7 mouse cellular contexts compared by ENCODE assay signal in the genomic region with DNA sequence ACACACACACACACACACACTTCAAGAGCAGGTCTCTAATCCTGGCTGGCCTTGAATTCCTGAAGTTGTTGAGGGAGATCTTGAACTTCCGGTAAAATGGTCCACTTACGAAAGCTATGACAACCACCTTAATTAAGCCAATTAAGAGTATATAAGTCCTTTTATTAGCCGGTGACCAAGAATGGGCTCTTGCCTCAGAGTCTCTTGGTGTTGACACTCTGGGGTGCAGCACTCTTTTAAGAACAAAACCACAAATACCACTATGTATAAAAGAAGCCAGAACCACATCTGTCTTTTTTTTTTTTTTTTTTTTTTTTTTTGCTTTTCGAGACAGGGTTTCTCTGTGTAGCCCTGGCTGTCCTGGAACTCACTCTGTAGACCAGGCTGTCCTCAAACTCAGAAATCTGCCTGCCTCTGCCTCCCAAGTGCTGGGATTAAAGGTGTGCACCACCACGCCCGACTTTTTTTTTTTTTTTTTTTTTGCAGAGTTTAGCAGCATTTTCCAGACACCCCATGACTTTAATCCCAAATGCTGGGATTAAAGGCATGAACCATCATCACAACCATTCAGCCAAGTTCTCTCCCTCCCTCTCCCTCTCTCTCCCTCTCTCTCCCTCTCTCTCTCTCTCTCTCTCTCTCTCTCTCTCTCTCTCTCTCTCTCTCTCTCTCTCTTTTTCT. TPM values are rescaled to one million over a fixed set of nuclear protein-coding genes. Genes with fewer than 3 reads are reported as not detected.
DNase-seq lines count a peak whose midpoint lies in the region; ATAC-seq and TF ChIP-seq lines count a peak whose summit lies in the region.
"Not testable (repeated sequence)": the region's sequence is repeated elsewhere in the genome, so short reads cannot be mapped to it uniquely, and the experiment has no call there.

No protein-coding gene starts in this region.

- not testable (repeated sequence) for H3K79me3 ChIP-seq in C2C12 (ENCODE audit: low read depth)

- 59% methylated on average over 3 of the region's 6 CpGs for WGBS in lung, embryonic 15.5 days

- H3K4me3 ChIP-seq in C2C12 (ENCODE audit: insufficient read depth, poor library complexity, severe bottlenecking); MEL (ENCODE audit: control insufficient read depth in 1 of 2, insufficient read depth in 1 of 2, low read depth in 2 of 2, low read length in 2 of 2); lung, embryonic 15.5 days: not testable (repeated sequence)

- not testable (repeated sequence) for H3K4me2 ChIP-seq in lung, embryonic 15.5 days

- TF ChIP-seq POLR2A in MEL (IDR thresholded peaks at IDR 0.05; ENCODE audit: control insufficient read depth in 1 of 2, insufficient read depth in 1 of 2, low read depth in 1 of 2, low read length in 2 of 2, poor library complexity in 1 of 2) = not testable (repeated sequence)

- DNase-seq in 3134 (ENCODE audit: extremely low read depth, insufficient read length, low spot score) = peak; percentile 31
- peak; percentile 42 for DNase-seq in MEL (ENCODE audit: low read depth, low spot score)
- DNase-seq in naive thymus-derived CD4-positive, alpha-beta T cell, adult 2 months (ENCODE audit: low read depth) = peak; percentile 46

- H3ac ChIP-seq in C2C12 (ENCODE audit: control insufficient read depth, insufficient read length, low read depth) = not testable (repeated sequence)

- TF ChIP-seq RAD21 in MEL (IDR thresholded peaks at IDR 0.05; ENCODE audit: low read depth, low read length) = not testable (repeated sequence)

- not testable (repeated sequence) for H3K9ac ChIP-seq in MEL (ENCODE audit: control insufficient read depth, low read depth, low read length, poor library complexity, severe bottlenecking); lung, embryonic 15.5 days

- not testable (repeated sequence) for TF ChIP-seq EP300 in MEL (IDR thresholded peaks at IDR 0.05; ENCODE audit: low read depth in 1 of 2, low read length in 2 of 2)

- H3K27me3 ChIP-seq in C2C12 (ENCODE audit: control insufficient read depth, insufficient read depth, insufficient read length); MEL (ENCODE audit: control insufficient read depth in 1 of 2, insufficient read depth in 2 of 2, low read length in 2 of 2); lung, embryonic 15.5 days: not testable (repeated sequence)

- peak; percentile 60; the same call in 1 of the 2 replicates for ATAC-seq in common myeloid progenitor, adult 5-6 weeks (replicated peaks; ENCODE audit: low read depth, poor library complexity, severe bottlenecking)
- not testable (repeated sequence) for ATAC-seq in lung, embryonic 15.5 days (ENCODE audit: borderline replicate concordance, extremely low read depth, low FRiP score, low TSS enrichment)
- ATAC-seq in megakaryocyte, adult 5-6 weeks (ENCODE audit: poor library complexity, severe bottlenecking) = peak; percentile 78

- not testable (repeated sequence) for H3K4me1 ChIP-seq in MEL (ENCODE audit: control insufficient read depth in 1 of 2, insufficient read depth in 2 of 2, low read length in 2 of 2); lung, embryonic 15.5 days

- not testable (repeated sequence) for TF ChIP-seq CTCF in C2C12 (IDR thresholded peaks at IDR 0.05; ENCODE audit: control insufficient read depth, insufficient read depth, insufficient read length); MEL (IDR thresholded peaks at IDR 0.05 in 2 of 3, conservative IDR thresholded peaks at IDR 0.05 in 1 of 3; ENCODE audit: control insufficient read depth in 1 of 3, insufficient read depth in 1 of 3, low read depth in 2 of 3, low read length in 3 of 3, poor library complexity in 1 of 3, severe bottlenecking in 1 of 3)

- not testable (repeated sequence) for H3K27ac ChIP-seq in MEL (ENCODE audit: control insufficient read depth, low read depth, low read length)
- H3K27ac ChIP-seq in lung, embryonic 15.5 days = peak overlapping the region; percentile 78

- not testable (repeated sequence) for H3K36me3 ChIP-seq in C2C12 (ENCODE audit: control insufficient read depth, insufficient read depth); MEL (ENCODE audit: control insufficient read depth in 1 of 2, insufficient read depth in 2 of 2, low read length in 2 of 2); lung, embryonic 15.5 days

- not testable (repeated sequence) for H3K9me3 ChIP-seq in MEL (replicated peaks; ENCODE audit: insufficient read depth, low read length); lung, embryonic 15.5 days

- not testable (repeated sequence) for H3K79me2 ChIP-seq in C2C12 (ENCODE audit: control insufficient read depth, insufficient read depth); MEL (ENCODE audit: control insufficient read depth, insufficient read depth, low read length, poor library complexity)

TF ChIP-seq in C2C12, 6 proteins besides CTCF, POLR2A, EP300 and RAD21:
- peak; percentile 62 for TF ChIP-seq CEBPB (IDR thresholded peaks at IDR 0.05; ENCODE audit: low read depth)

TF ChIP-seq in MEL, 35 proteins besides CTCF, POLR2A, EP300 and RAD21:
- peak; percentile 84 for TF ChIP-seq ZNF384 (IDR thresholded peaks at IDR 0.05; ENCODE audit: low read depth, low read length)

RNA-seq across cellular contexts. Expression of a gene that starts 7.2 kb away (rescaled TPM):
- polyA plus RNA-seq in C2C12 (2012; fragmentation: generic; extraction: Trizol) (22.8 TPM), MEL (2012; ENCODE audit: insufficient read depth in 1 of 2, insufficient read length in 2 of 2, low read depth in 1 of 2, low replicate concordance in 2 of 2, missing spikeins in 1 of 2) (10 to 100 TPM in 1 of 2 experiments, not detected in 1; 23.2 TPM)
- 12.8 and 20.8 TPM in 2 replicates for total RNA-seq in MEL (2012; rRNA removed)
- total RNA-seq in common myeloid progenitor, adult 5-6 weeks (2017) = 16.2 and 25.9 TPM in 2 replicates
- polyA plus RNA-seq in lung, embryonic 15.5 days (2015; fragmentation: Nextera tagmentation; extraction: Ambion mirVana) = 36.7 and 37.8 TPM in 2 replicates
- 40.2 and 42.9 TPM in 2 replicates for total RNA-seq in megakaryocyte, adult 5-6 weeks (2015)
- 35.2 and 46.1 TPM in 2 replicates for total RNA-seq in megakaryocyte, adult 5-6 weeks (2017)

RNA-seq across cellular contexts. Expression of a gene that starts 31.3 kb away (rescaled TPM):
- polyA plus RNA-seq in C2C12 (2012; fragmentation: generic; extraction: Trizol) (418 TPM), MEL (2012; ENCODE audit: insufficient read depth in 1 of 2, insufficient read length in 2 of 2, low read depth in 1 of 2, low replicate concordance in 2 of 2, missing spikeins in 1 of 2) (1 to 10 TPM in 1 of 2 experiments, not detected in 1; 9.0 TPM)
- 2.9 and 3.4 TPM in 2 replicates for total RNA-seq in MEL (2012; rRNA removed)
- 8.4 and 10.6 TPM in 2 replicates for total RNA-seq in common myeloid progenitor, adult 5-6 weeks (2017)
- 392 and 425 TPM in 2 replicates for polyA plus RNA-seq in lung, embryonic 15.5 days (2015; fragmentation: Nextera tagmentation; extraction: Ambion mirVana)
- not detected in 2 replicates for total RNA-seq in megakaryocyte, adult 5-6 weeks (2015)
- 0.15 TPM in 1 of 2 replicates, not detected in the other for total RNA-seq in megakaryocyte, adult 5-6 weeks (2017)
